Mouse (Mus musculus) MEL-GATA-1-ER (cell line): ENCODE measurements around the gene Acss3.

Source experiments
- DNase-seq: peaks from one replicate; pipeline ENCODE4 v3.0.0-alpha.2; 2012; ENCODE audit warnings: low read depth; ENCODE audit errors: extremely low read depth

The Acss3 gene

GRCm38 (mm10) chr10:107123529-107124335 lies at the start of gene Acss3:
Gene Acss3 (minus strand): TSS chr10:107123668.
- DNase-seq = no peak

- DNase-seq = no peak
Measured at GRCm38 (mm10) chr10:107172003-107172689, 48.7 kb upstream of the Acss3 start.

- no peak for DNase-seq
Measured at GRCm38 (mm10) chr10:107166486-107166885, 43.0 kb upstream of the Acss3 start.

GRCm38 (mm10) chr10:107148759-107149158 lies 25.3 kb upstream of the Acss3 start:
- no peak for DNase-seq

- no peak for DNase-seq
Measured at GRCm38 (mm10) chr10:107144016-107144415, 20.5 kb upstream of the Acss3 start.

GRCm38 (mm10) chr10:107142910-107143309 lies 19.4 kb upstream of the Acss3 start:
- DNase-seq = no peak

- DNase-seq = no peak
Measured at GRCm38 (mm10) chr10:107122744-107123528, 532 bp downstream of the Acss3 start.

GRCm38 (mm10) chr10:107121301-107121700 lies 2.2 kb downstream of the Acss3 start:
- DNase-seq = no peak

GRCm38 (mm10) chr10:107119135-107119534 lies 4.3 kb downstream of the Acss3 start:
- no peak for DNase-seq

- DNase-seq = no peak
Measured at GRCm38 (mm10) chr10:107116709-107117267, 6.7 kb downstream of the Acss3 start.

- DNase-seq = no peak
Measured at GRCm38 (mm10) chr10:107115930-107116642, 7.4 kb downstream of the Acss3 start.

- no peak for DNase-seq
Measured at GRCm38 (mm10) chr10:107115121-107115520, 8.3 kb downstream of the Acss3 start.

- DNase-seq = no peak
Measured at GRCm38 (mm10) chr10:107094452-107094851, 29.0 kb downstream of the Acss3 start.

- DNase-seq = no peak
Measured at GRCm38 (mm10) chr10:107053846-107054624, 69.4 kb downstream of the Acss3 start.

- no peak for DNase-seq
Measured at GRCm38 (mm10) chr10:107050489-107050888, 73.0 kb downstream of the Acss3 start.

- no peak for DNase-seq
Measured at GRCm38 (mm10) chr10:107042656-107043055, 80.8 kb downstream of the Acss3 start.

GRCm38 (mm10) chr10:107040837-107041236 lies 82.6 kb downstream of the Acss3 start:
- DNase-seq = no peak

GRCm38 (mm10) chr10:107040378-107040777 lies 83.1 kb downstream of the Acss3 start:
- DNase-seq = no peak

- DNase-seq = no peak
Measured at GRCm38 (mm10) chr10:107039211-107039610, 84.3 kb downstream of the Acss3 start.

GRCm38 (mm10) chr10:107024254-107024653 lies 99.2 kb downstream of the Acss3 start:
- no peak for DNase-seq
